Mouse (Mus musculus) Muller cell, postnatal 12 days (primary cell): ENCODE results near the gene Thyn1.

Source experiments
- DNase-seq: peaks from one replicate; pipeline ENCODE4 v3.0.0-alpha.2; 2015; ENCODE audit errors: inconsistent ontology term

Thyn1 gene

DNA sequence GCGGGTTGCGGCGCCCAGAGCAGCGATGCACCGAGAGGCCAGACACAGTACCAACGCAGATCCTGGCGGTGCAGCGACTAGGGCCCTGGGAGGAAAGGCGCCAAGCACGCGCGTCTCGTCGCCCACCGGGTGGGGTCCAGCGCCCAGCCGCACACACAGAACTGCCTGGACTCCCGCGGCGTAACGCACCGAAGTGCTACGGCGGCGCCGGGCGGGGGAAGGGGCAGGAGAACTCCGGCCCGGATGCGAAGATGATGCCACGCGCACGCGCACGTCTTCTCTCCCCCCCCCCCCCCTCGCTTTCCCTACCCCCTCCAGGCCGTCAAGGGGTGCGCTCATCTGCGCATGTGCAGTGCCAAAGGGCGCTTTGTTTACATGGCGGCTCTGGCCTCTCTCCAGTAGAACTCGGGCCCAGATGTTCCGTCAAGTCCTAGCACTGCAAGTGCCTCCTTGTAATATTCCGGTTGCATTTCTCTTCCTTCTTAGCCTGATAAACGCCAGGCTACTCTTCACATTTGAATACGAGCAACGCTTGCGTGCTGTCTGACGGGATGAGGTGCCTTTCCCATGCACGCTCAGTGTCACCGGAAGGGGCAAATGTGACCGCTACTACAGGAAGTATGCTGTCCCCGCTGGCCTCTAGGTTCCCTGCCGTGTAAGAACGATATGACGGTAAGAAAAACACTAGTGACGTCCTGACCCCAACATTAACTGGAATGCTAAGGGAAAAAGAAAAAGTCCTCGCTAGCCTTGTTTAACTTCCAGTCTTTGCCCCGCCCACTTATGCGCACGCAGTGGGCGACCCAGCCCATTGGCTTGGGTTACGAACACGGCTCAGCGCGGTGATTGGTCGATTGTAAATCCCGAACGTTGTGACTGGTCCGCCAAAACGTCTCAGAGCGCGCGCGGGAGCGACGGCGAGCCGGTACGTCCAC lies 30.6 kb downstream of the Thyn1 start, which contains the start of the genes Vps26b and Ncapd3:
TSS of gene Vps26b (minus strand) at position 238 of the 935 bp plus-strand sequence.
TSS of gene Ncapd3 (plus strand) at position 348 of the 935 bp plus-strand sequence.
- DNase-seq: peak; percentile 96

DNA sequence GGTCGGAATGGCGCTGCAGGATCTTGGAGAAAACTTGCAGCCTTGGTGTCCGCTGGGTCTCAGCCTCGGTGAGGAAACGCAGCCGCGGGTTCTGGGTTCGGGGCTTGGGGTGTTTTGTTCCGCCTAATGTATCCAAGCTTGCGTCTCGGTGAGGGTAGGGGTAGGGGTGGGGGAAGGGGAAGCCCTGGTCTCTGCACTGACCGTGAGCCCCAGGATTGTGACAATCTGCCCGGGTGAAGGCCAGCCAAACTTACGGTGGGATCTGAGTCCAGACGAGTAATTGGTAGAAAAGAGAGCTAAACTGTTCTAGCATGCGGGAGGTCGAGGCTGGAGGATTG lies 31.2 kb downstream of the Thyn1 start:
- DNase-seq: no peak

DNA sequence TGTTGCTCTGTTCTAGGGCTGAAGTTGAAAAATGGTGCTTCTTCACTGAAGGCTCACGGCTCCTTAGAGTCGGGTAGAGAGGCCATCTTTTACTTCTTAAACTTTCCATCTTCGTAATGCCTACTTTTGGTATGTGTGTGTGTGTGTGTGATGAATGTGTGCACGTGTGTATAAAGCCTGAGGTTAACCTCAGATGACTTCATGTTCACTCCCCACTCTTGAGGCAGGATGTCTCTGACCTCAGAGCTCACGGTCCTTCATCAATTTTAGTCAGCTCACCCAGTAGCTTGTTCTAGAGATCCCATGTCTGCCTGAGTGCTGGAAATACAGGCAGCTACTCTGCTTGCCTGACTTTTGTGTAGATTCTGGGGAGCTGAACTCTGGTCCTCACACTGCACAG lies 44.4 kb downstream of the Thyn1 start:
- DNase-seq: no peak

DNA sequence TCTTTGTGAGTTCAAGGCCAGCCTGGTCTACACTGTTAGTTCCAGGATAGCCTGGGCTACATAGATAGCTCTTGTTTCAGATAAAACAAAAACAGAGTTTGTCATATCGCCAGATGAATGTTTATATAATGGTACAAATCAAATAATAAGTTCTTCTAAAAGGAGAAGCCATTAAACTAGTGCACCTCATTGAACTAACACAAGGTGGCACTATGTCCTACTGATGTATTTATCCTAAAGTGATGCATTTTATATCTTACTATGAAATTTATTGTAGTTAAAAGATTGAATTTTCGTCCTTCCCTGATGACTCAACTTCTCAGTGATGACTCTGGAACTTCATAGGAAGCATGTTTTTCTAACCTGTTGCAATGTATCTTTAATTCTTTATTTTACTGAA lies 50.0 kb downstream of the Thyn1 start:
- DNase-seq: no peak
